Mouse (Mus musculus) forebrain, embryonic 16.5 days (tissue): ENCODE measurements at regions not wholly inside any gene's neighbourhood (a gene's known extent, or its start where the extent isn't known, plus 50 kb on each side); places are given as distances from the start of the nearest gene placed in this dataset.

ENCODE experiments used
- ATAC-seq: fragments of 200-750 bp; cut with Nextera tagmentation; 2 replicates; pipeline ENCODE4 v1.8.0; 2017; ENCODE audit warnings: mild to moderate bottlenecking, moderate library complexity
- H3K27ac ChIP-seq: fragments of 300-500 bp; sonication (generic); 2 replicates; pipeline ENCODE4 v1.5.1; 2014; ENCODE audit warnings: low read length, control low read depth
- H3K27me3 ChIP-seq: fragments of 300-500 bp; sonication (generic); replicated peaks from 2 replicates; pipeline ENCODE4 v1.6.1; 2014; ENCODE audit warnings: low read length; ENCODE audit not compliant: control insufficient read depth, insufficient read depth
- H3K36me3 ChIP-seq: fragments of 300-500 bp; sonication (generic); 2 replicates; pipeline ENCODE4 v1.6.1; 2014; ENCODE audit not compliant: control insufficient read depth, insufficient read depth
- H3K4me1 ChIP-seq: fragments of 300-500 bp; sonication (generic); replicated peaks from 2 replicates; pipeline ENCODE4 v1.6.1; 2014; ENCODE audit warnings: low read length; ENCODE audit not compliant: control insufficient read depth, insufficient read depth
- H3K4me2 ChIP-seq: fragments of 300-500 bp; sonication (generic); 2 replicates; pipeline ENCODE4 v1.6.1; 2014; ENCODE audit warnings: mild to moderate bottlenecking, low read length, control low read depth
- H3K4me3 ChIP-seq: fragments of 300-500 bp; sonication (generic); replicated peaks from 2 replicates; pipeline ENCODE4 v1.5.1; 2014; ENCODE audit warnings: mild to moderate bottlenecking, low read length, control low read depth
- H3K9ac ChIP-seq: fragments of 300-500 bp; sonication (generic); replicated peaks from 2 replicates; pipeline ENCODE4 v1.6.1; 2014; ENCODE audit warnings: low read depth, low read length, control low read depth
- H3K9me3 ChIP-seq: fragments of 300-500 bp; sonication (generic); 2 replicates; pipeline ENCODE4 v1.6.1; 2016; ENCODE audit warnings: low read length; ENCODE audit not compliant: control insufficient read depth

GRCm38 (mm10) chr5:60335361-60335760 lies 1473.3 kb upstream of the G6pd2 start:
- Histone ChIP-seq H3K27ac (no peak overlapping the region), H3K36me3 (no peaks in the 10 kb centered on the region), H3K9ac (no peak overlapping the region), H3K4me3 (no peak overlapping the region), H3K9me3 (no peaks in the 10 kb centered on the region), H3K4me2 (no peak overlapping the region), H3K27me3 (no peaks in the 10 kb centered on the region), H3K4me1 (no peaks in the 10 kb centered on the region)
- ATAC-seq = peak; percentile 68
